Mouse (Mus musculus): ENCODE results near the gene Card19. TPM values are rescaled to one million over a fixed set of nuclear protein-coding genes. Genes with fewer than 3 reads are reported as not detected.

The Card19 gene
- total RNA-seq, 4 experiments from 2014 or later = 132 to 152 (median 141) TPM

DNA sequence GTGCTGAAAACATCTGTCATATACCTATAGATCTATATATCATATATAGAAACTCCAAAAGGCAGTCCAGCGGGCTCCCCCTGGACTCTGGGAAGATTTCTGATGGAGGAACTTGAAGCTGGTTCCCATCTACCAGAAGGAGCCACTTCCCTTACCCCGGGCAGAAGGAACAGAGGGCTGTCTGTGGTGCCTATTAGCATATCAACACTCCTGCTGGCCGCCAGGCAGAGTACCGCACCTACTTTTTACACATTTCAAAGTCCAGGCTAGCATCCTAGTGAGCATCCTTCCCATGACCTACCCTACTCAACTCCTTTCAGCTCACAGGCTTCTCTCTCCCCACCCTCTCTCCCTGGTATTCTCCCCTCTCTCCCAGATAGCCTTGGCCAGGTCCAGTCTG lies 9.8 kb upstream of the Card19 start:
- no peak for DNase-seq (ENCODE audit: low spot score)

DNA sequence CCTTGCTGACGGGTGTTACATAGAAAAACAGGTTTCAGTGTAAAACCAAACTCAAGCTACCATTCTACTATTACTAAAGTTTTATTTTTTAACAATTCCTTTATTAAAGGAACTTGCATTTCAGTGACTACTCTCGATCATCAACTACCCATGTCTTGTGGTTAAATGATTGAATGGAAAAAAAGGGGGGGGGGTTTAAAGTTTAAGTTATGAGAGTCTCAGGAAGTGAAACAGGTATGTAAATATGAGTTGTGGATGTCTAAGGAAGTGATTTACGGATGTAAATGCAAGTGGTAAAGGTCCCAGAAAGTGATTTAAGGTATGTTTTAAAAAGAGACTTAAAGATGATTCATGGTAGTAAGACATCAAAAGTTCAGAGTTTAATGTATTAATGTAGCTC lies 9.3 kb upstream of the Card19 start:
- no peak for DNase-seq (ENCODE audit: low spot score)

DNA sequence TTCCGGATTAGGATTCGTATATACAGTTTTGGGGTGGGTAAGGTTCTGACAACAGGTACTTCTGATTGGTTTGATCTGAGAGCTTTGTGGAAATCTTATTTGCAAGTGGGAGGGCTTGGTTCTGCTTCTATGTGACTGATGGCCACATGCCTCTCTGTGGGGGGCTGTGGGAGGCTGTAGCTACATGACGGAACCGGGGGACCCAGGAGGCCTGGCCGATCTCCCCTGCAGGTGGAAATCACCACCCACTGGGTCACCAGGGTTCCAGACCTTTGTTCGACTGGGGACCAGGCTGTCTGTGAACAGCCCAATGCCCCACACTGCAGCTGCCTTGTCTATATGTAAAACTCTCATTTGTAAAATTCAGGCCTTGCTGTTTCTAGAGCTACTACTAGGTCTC lies 8.9 kb upstream of the Card19 start:
- DNase-seq (ENCODE audit: low spot score) = no peak

DNA sequence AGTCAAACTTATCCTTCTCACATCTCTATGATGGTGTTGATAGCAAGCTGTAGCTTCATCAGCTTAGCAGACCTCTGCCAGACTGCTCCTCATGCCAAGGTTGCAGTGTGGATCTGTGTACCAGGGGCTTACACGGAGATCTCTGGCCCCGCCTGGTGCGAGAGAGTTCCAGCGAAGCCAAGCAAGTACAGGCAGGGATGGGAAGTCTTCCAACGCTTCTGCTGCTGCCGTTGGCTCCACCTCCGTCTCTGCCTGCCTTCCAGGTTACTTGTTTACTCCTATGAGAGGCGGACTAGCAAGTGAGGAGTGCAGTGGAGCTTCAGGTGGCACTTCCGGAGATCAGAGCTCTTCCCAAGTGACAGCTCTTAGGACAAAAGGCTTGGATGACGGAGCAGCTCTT lies 8.5 kb upstream of the Card19 start:
- no peak for DNase-seq (ENCODE audit: low spot score)

DNA sequence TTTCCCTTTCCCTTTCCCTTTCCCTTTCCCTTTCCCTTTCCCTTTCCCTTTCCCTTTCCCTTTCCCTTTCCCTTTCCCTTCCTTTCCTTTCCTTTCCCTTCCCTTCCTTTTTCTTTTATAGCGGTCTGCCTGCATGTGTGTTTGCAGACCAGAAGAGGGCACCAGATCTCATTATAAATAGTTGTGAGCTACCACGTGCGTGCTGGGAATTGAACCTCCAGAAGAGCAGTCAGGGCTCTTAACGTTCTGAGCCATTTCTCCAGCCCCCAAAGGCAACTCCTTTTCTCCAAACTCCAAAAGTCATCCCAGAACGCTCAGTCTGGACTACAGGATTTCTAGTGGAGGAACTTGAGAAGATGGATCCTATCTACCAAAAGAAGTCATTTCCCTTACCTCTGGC lies 5.1 kb upstream of the Card19 start:
- no peak for DNase-seq (ENCODE audit: low spot score)

DNA sequence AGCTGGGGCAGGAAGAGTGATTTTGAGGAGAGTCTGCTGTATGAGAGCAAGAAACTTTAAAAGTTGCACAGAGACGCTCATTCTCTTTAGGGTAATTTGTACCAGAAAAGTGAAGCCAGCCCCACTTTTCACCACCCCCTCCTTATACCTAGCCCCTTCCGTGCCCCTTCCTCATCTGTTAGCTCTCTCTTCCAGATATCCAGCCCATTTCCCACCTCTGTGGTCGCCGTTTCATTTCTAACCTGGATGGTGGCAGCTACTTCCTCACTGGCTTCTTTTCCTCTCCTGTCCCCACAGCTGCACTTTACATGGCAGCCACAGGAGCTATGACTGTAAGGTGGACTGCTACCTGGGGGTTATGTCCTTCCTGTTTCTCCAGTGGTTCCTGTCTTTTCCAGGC lies 3.5 kb upstream of the Card19 start:
- no peak for DNase-seq (ENCODE audit: low spot score)

DNA sequence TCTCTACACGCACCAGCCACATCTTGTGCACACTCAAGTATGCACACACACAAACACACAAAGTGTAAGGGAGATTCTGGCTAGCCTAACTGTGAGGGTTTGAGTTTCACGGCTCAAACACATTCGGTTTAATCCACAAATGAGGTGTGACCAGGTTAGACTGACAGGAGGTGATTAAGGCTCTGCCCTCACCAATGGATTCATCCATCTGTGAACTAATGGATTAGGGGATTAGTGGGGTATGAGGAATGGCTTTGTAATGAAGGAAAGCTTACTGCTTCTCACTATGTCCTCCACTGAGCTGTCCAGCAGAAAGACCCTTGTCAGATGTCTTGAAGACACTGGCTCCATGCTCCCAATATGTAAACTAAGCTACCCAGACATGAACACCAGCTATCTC lies 2.8 kb upstream of the Card19 start:
- DNase-seq (ENCODE audit: low spot score) = no peak

DNA sequence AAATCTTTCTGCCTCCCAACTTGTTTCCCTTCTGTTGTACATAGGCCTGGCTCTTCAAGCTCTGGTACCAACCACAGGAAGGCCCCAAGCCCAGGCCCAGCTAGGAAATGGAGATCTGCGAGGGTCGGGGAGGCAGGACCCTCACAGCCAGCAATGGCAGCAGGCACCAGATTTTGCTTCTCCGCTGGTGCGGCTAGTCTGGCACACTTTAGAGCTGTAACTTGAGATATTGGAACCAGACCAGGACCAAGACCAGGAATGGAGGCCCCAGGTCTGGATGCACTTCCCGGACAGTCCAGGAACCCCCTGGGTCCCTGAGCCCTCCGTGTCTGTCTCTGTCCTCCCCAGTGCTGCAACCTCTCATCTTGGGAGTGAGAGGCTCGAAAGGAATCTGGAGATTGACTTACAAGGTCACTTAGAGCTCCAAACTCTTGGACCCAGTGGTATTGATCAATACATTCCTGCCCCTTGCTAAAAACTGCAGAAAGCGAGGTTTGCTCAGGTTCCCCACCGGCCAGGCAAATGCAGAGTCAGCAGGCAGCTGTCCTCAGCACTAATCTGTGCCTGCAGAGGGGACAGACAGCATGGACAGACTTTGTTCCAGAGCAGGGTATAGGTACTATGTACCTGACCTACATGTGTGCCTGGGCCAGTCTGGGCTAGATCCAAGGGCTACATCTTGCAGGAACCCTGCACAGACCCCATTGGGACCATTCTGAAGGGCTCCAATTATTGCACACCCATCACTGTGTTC lies 1.1 kb upstream of the Card19 start:
- no peak for DNase-seq (ENCODE audit: low spot score)

DNA sequence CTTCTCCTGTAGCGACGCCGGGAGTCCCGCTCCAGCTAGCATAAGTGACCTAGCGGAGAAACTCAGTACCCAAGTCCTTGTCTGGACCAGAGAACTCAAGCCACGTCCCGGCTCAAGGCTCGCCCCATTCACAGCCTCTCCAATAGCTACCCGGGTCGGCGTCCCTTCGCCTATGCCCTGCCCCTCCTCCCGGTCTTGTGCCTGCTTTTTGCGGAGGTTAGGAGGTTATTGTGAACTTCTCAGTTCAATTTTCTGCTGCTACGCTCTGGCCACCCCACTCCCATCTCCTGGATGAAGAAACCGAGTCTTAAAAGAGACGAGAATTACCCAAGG lies 349 bp upstream of the Card19 start:
- DNase-seq (ENCODE audit: low spot score) = no peak

DNA sequence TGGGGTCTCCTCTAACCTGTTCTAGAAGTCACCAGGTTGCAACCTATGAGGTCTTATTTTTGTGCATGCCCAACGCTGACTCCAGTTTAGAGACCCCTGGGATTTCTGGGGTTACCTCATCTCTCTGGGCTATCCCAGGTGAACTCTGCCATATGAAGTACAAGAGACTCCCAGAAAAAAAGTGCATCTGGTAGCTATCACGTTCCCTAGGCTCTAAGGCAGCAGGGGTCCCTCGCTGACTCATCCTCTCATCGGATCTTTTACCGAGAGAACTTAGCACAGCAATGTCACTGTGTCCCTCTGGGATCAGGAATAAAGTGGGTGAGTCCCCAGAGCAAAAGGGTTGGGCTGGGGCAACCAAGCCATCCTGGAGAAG lies 721 bp downstream of the Card19 start:
- no peak for DNase-seq (ENCODE audit: low spot score)

DNA sequence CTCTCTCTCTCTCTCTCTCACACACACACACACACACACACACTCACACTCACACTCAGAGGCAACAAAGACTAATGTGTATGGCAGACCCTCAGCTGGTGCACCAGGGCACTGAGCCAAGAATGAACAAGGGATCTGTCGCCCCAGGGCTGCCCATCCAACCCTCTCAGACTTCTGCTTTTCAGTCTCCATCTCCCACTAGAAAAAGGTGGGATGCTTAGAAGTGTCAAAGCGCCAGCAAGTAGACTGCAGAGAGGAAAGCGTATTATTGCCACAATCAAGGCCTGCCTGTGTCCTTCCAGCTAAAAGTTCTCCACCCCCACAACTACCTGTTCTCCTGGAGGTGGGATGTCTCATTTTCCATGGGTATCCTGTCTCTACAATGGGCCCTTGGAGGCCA lies 1.4 kb downstream of the Card19 start:
- no peak for DNase-seq (ENCODE audit: low spot score)

DNA sequence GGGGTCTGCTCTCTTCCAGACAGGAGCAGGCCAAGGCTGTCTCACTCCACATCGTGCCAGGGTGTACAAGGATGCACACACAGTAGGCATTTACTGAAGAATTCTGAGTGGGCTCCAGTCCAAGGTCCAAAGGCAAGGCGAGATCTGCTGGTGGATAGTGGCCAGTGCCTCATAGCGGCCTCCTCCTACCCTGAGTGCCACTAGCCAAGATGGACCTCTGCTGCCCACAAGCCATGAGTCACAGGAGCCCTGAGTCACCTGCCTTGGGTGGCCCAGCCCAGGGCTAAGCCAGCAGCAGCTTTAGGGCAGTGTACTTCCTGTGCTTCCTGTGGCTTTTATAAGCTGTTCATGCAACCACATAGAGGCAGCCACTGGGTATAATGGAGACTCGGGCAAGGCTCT lies 2.3 kb downstream of the Card19 start:
- DNase-seq (ENCODE audit: low spot score) = no peak

DNA sequence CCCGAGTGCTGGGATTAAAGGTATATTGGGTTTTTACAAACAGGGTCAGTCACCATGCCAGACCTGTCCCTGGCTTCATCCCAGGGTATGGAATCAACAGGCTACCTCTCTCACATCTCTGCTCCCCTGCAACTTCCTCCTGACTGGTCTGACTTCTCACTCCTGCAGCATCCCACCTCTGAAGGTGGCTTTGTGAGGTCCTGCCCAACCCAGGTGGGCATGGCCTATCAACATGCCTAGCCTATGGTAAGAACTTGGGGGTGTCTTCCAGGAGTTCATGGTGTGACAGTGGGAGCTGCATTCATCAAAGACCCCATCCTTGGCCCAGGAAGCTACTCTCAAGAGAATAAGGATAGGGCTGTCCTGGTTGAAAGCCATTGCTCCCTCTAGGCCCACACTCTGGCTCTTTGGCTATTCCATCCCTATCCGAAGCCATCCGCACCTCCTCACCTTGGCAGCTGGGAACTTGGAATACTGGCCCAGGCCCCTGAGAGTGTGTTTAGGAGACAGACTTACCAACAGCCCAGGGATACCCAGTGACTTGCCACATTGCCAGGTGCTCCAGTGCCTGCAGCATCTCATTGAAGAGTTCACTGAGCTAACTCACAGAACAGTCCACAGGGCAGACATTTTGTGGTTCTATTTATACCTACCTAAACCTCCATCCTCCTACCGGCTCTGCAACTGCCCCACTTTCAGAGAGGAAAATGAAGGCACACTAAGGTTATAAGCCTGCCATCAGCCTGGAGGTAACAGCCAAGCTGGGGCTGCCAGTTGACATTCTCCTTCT lies 2.9 kb downstream of the Card19 start:
- DNase-seq (ENCODE audit: low spot score) = no peak

DNA sequence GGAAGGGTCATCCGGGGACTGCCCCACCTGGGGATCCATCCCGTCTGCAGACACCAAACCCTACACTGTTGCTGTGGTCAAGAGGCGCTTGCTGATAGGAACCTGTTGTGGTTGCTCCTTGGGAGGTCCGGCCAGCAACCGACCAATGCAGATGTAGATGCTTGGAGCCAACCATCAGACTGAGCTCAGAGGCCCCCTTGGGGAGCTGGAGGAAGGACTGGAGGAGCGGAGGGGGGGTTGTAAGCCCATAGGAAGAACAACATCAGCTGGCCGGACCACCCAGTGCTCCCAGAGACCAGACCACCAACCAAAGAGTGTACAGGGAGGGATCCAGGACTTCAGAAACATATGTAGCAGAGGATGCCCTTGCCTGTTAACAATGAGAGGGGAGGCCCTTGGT lies 6.5 kb downstream of the Card19 start:
- no peak for DNase-seq (ENCODE audit: low spot score)

DNA sequence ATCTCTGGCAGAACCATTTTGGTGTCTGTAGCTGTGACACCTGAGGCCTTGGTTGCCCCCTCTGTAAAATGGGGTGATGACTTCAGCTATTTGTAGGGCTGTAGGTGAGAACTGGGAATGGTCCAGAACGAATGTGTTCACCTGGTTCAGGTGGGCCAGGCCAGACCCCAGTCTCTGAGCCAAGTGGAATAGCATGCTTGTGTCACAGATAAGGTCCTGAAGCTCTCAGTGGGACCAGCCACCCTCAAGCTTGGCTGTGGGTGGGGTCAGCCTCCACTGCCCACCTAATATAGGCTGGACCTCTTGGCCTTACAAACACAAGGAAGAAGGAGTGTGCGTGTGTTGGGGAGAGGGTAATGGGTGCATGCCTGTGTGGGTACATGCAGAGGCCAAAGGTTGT lies 9.5 kb downstream of the Card19 start:
- DNase-seq (ENCODE audit: low spot score) = no peak

DNA sequence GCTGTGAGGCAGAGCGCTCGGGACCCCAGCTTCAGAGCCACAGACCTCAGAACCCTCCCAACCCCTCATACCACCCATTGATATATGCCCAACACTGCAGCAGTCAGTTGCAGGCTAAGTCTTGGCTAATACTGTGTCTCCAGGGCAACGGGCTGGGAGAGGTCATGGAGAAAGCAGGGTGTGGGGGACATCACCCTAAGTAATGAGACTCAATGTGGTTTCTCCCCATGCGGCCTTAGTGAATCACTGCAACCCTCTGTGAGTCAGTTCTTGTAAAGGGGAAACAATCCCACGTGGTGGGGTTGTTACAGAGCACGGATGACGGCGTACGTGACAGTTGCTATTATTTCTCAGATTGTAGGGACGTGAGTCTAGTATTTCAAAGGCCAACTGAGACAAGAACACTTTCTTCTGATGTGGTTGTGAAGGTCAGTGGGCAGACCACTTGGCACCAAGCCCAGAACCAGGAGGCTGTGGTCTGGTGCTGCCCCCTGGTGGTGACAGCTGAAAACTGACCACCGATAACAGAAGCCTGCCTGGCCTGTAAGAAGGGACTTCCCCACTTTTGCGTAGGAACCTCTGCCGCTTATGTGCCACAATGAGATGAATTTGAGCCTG lies 10.3 kb downstream of the Card19 start:
- peak; percentile 82 for DNase-seq (ENCODE audit: low spot score)

DNA sequence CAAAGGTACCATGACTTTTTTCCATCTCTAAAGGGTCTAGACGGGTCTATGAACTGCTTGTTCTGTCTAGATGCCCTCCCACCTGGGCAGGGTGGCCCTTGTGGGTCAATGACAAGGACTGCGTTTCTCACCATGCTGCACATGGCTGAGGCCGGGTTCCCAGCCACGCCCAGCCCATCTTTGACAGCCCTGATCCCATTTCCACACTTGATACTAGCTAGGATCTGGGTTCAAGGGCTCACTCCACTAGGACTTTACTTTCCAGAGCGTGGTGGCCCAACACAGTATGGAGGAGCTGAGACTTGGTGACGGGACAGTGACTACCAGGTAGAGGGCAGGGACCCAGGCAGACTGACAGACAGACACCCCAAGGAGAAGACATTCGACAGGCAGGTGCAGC lies 13.3 kb downstream of the Card19 start:
- DNase-seq (ENCODE audit: low spot score) = no peak

DNA sequence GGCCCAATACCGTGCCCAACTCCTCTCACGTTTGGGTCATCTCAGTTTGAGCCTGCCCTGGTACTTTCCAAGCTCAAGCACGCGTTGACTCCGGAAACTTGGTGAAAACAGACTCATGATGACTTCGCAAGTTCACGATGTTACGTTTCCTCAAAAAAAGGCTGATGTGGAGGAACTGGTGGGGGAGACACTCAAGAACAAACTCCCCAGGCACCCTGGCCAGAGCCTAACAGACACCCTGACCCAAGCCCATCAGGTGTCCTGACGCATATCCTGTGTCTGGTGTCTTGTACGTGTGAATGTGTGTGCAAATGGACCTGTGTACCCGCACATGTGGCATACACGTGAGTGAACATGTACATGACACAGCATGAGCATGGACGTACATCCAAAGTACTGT lies 15.1 kb downstream of the Card19 start:
- no peak for DNase-seq (ENCODE audit: low spot score)

DNA sequence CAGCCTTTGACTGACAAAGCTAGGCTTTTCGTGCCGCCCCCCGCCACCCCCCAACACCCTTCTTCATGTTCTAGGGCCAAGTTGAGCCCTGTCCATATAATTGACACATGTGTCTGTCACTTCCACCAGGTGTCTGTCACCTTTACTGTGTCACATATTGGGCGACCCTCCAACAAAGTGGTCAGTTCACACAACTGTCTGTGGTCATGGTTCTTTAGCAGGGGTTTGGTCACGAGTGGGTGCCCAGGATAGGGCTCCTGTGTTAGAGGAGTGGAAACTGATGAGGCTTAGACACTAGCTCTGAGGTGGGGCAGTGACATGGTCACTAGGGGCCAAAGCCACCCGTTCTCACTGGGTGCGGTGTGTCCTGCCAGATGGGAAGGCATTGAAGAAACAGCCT lies 15.9 kb downstream of the Card19 start:
- DNase-seq (ENCODE audit: low spot score) = no peak

DNA sequence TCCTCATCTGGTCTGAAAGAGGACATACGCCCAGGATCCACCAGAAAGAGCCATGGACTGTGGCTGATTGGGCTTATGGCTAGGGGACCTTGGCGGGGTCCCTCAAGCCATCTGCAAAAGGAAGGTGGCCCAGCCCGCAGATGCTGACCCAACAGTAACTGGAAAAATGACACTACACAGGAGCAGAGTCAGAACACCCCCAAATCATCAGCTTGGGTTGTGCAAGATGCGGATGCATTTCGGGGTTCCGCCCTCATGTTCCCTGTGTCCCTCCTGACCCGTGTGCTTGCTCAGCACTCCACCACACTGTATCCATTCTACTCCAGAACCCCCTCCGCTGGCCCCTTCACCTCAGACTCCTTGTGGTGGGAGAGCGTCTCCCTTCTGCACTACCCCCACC lies 17.1 kb downstream of the Card19 start:
- DNase-seq (ENCODE audit: low spot score) = no peak

DNA sequence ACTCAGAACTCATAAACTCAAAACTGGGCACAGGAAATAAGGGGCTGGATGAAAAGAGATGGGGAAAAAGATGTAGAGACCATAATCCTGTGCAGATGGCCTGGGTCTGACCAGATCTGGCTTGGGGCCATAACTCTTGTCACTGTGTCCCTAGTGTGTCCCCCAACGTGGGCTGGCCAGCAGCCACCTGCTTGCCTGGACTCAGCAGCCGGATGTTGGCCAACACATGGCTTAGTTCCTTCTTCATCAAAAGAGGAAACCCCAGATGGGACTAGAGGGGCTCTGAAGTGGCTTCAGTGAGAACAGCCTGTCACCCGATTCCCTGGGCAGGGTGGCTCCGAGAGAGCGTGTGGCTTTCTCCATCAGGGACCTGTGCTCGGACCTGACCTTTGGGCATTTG lies 19.1 kb downstream of the Card19 start:
- DNase-seq (ENCODE audit: low spot score) = peak; percentile 49

DNA sequence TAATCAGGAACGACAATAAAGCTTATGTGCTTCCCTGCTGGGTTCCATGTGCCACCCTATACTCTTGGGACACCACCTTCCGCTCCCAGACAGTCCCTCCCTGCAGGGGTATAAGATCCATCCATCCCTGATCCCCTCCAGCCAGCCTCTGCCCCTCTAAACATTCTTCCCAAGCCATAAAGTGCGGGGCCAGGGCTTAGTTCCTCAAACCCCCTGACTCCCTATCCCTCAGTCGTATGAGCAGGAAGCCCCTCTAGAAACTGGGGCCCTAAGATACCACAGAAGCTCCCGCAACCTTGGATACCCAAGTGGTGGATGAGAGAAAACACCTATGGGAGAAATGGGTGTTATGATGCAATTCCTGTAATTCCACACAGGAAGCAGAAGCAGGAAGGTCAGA lies 19.6 kb downstream of the Card19 start:
- DNase-seq (ENCODE audit: low spot score) = no peak

DNA sequence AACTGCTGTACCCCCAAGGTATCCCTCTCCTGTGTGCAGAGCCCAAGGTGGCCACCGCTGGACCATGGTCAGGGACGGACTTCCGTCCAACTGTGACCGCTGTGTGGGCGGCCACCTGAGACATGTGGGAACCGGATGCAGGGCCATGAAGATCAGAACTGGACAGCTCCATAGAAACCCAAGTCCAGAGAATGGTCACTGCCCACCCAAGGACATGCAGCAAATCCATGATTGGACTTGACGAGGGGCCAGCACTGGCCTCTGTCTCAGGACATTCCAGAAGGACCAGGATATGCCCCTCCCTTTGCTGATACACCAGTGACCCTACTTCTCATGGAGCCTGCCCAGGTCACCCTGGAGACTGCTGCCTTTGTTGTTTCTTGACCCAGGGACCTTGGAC lies 20.2 kb downstream of the Card19 start:
- no peak for DNase-seq (ENCODE audit: low spot score)
